Mouse (Mus musculus): Measurements from ENCODE around the gene Mbnl1. TPM values are rescaled to one million over a fixed set of nuclear protein-coding genes. Genes with fewer than 3 reads are reported as not detected.

The Mbnl1 gene
- polyA plus RNA-seq, 1 experiment, result 52.3 TPM

DNA sequence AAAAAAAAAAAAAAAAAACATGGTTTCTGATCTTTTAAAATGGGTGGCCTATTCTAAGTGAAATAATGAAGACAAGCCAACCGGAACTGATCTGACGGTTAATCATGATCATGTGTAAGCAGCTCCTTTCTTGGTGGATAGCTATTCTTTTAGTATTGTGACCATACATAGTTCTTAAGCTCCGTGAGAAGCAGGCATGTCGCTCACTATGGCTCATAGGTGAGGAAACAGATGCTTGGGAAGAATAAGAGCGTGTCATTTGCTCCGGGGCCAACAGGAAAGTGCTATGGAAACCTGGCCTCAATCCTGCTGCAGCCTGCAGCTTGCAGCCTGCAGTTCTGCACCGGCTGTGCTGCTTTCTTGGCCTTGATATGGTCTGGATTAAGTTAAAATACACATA, 40.7 kb downstream of the Mbnl1 start:
- TF ChIP-seq POLR2A (IDR thresholded peaks at IDR 0.05; ENCODE audit: low read depth, low read length) (no peak), CTCF (conservative IDR thresholded peaks at IDR 0.05; ENCODE audit: insufficient read depth, insufficient read length, low read depth, low read length) (no peak)
- DNase-seq, result no peak
- WGBS, result 35% methylated on average over 7 of the region's 7 CpGs
- no peak overlapping the region for H3K4me3 ChIP-seq (ENCODE audit: insufficient read depth, low read depth, low read length)
- no peak overlapping the region for H3K27ac ChIP-seq (ENCODE audit: insufficient read depth, low read depth, low read length)
- peaks cover 13% of the 10 kb centered on the region for H3K4me1 ChIP-seq (ENCODE audit: control insufficient read depth, insufficient read depth, low read length)
- no peaks in the 10 kb centered on the region for H3K27me3 ChIP-seq (replicated peaks; ENCODE audit: control insufficient read depth, insufficient read depth, low read length)
- no peaks in the 10 kb centered on the region for H3K36me3 ChIP-seq (ENCODE audit: control insufficient read depth, insufficient read depth, low read length)

DNA sequence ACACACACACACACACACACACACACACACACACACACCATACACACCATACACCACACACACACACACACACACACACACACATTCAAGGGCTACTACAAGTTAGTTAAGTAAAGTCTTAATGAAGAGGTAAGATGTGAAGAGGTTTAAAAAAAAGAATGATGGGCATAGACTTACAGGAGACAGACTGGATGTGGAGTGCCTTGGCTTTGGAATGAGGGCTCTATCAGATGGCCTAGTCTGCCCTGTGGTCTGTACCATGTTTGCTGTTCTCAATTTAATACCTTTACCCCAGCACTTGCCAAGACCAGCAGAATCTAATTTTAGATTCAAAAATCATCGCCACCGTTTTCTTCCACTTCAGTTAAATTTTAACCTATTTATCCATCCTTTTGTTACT, 41.1 kb downstream of the Mbnl1 start:
- 19% methylated on average over 2 of the region's 2 CpGs for WGBS

DNA sequence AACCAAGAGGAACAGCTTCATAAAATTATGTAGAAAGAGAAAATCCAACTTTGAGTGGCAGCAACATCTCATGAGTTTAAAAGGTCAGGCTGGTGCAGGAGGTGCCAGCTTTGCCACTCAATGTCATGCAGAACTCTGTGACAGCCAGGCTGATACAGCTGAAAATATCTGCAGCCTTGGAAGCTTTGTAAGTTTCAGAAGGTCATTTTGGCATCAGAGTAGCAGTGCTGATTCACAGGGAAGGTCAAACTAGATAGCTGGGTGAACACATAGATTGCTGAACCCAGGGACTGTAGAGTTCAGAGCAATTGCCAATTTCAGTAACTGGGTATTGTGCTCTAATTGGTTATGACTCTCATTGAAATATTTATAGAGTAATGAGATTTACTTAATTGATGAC, 42.8 kb downstream of the Mbnl1 start:
- no peak for DNase-seq
- H3K4me1 ChIP-seq (ENCODE audit: control insufficient read depth, insufficient read depth, low read length), result peaks cover 13% of the 10 kb centered on the region
- no peak overlapping the region for H3K4me3 ChIP-seq (ENCODE audit: insufficient read depth, low read depth, low read length)
- TF ChIP-seq POLR2A (IDR thresholded peaks at IDR 0.05; ENCODE audit: low read depth, low read length) (no peak), CTCF (conservative IDR thresholded peaks at IDR 0.05; ENCODE audit: insufficient read depth, insufficient read length, low read depth, low read length) (no peak)
- H3K36me3 ChIP-seq (ENCODE audit: control insufficient read depth, insufficient read depth, low read length), result no peaks in the 10 kb centered on the region
- no peaks in the 10 kb centered on the region for H3K27me3 ChIP-seq (replicated peaks; ENCODE audit: control insufficient read depth, insufficient read depth, low read length)
- H3K27ac ChIP-seq (ENCODE audit: insufficient read depth, low read depth, low read length), result no peak overlapping the region

More for the DNA sequence above, 41.1 kb downstream of the Mbnl1 start:
- H3K27ac ChIP-seq (ENCODE audit: insufficient read depth, low read depth, low read length), result no peak overlapping the region
- H3K4me3 ChIP-seq (ENCODE audit: insufficient read depth, low read depth, low read length), result no peak overlapping the region
- H3K36me3 ChIP-seq (ENCODE audit: control insufficient read depth, insufficient read depth, low read length), result no peaks in the 10 kb centered on the region
- DNase-seq, result no peak
- H3K27me3 ChIP-seq (replicated peaks; ENCODE audit: control insufficient read depth, insufficient read depth, low read length), result no peaks in the 10 kb centered on the region
- H3K4me1 ChIP-seq (ENCODE audit: control insufficient read depth, insufficient read depth, low read length), result peaks cover 13% of the 10 kb centered on the region
- TF ChIP-seq POLR2A (IDR thresholded peaks at IDR 0.05; ENCODE audit: low read depth, low read length) (no peak), CTCF (conservative IDR thresholded peaks at IDR 0.05; ENCODE audit: insufficient read depth, insufficient read length, low read depth, low read length) (no peak)

DNA sequence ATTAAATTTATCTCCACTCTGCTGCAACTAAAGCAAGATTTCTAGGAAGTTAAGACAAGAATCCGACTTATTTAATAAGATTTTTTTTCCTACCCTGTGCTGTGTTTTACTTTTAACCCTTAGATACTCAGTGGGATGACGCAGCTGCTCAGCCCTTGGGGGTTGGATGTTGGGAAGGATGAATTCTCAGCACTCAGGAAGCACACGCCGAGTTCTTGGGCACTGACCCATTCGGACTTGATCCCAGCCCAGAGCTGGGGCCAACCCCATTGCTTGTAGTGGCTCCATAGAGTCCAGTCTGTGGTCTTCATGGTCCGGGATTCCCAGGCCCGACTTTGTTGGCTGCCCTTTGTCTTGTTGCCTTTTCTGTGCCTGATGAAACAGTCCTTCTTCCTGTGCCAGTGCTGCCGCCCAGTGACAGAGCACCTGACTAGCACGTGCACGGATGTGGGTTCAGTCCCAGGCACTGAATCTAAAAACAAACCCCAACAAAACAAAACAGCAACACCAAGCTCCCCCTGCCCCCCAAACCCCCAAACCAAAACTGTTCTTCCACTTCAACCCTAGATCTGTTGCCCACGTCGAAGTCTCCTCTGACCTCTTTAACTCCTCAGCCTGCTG, 43.5 kb downstream of the Mbnl1 start:
- Histone ChIP-seq H3K36me3 (ENCODE audit: control insufficient read depth, insufficient read depth, low read length) (no peaks in the 10 kb centered on the region), H3K27me3 (replicated peaks; ENCODE audit: control insufficient read depth, insufficient read depth, low read length) (no peaks in the 10 kb centered on the region), H3K27ac (ENCODE audit: insufficient read depth, low read depth, low read length) (no peak overlapping the region; the same call in 1 of the 2 replicates), H3K4me3 (ENCODE audit: insufficient read depth, low read depth, low read length) (no peak overlapping the region), H3K4me1 (ENCODE audit: control insufficient read depth, insufficient read depth, low read length) (peaks cover 13% of the 10 kb centered on the region)
- peak; percentile 82 for DNase-seq
- TF ChIP-seq POLR2A (IDR thresholded peaks at IDR 0.05; ENCODE audit: low read depth, low read length), result no peak
- TF ChIP-seq CTCF (conservative IDR thresholded peaks at IDR 0.05; ENCODE audit: insufficient read depth, insufficient read length, low read depth, low read length), result peak; percentile 83
- 16% methylated on average over 12 of the region's 12 CpGs for WGBS

DNA sequence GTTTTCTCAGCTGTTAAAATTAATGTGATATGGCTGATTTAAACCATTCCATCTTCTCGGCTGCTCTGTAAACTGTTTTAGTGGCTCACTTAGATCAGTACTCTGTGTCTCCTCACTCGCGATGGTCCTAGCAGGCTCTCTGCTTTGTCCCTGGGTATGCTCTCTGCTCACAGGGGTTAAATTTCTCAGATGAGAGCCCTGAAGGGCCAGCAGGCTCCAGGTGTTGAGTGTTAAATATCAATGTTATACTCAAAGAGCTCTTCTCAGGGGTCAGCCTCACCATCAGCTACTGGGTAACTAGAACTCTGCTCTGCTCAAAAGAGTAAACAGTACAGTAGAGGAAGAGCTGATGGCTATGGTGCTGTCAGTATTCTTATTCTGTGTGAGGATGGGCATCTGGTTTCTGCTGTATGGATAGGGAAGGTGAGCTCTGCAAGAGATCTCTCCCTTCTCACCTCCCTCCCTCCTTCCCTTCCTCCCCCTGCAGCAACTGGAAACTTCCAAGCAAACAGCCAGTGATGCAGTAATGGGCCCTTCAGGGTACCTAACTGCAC, 44.7 kb downstream of the Mbnl1 start:
- Histone ChIP-seq H3K27me3 (replicated peaks; ENCODE audit: control insufficient read depth, insufficient read depth, low read length) (no peaks in the 10 kb centered on the region), H3K4me1 (ENCODE audit: control insufficient read depth, insufficient read depth, low read length) (peaks cover 11% of the 10 kb centered on the region), H3K4me3 (ENCODE audit: insufficient read depth, low read depth, low read length) (no peak overlapping the region), H3K27ac (ENCODE audit: insufficient read depth, low read depth, low read length) (no peak overlapping the region; the same call in 1 of the 2 replicates), H3K36me3 (ENCODE audit: control insufficient read depth, insufficient read depth, low read length) (no peaks in the 10 kb centered on the region)
- TF ChIP-seq CTCF (conservative IDR thresholded peaks at IDR 0.05; ENCODE audit: insufficient read depth, insufficient read length, low read depth, low read length) (no peak), POLR2A (IDR thresholded peaks at IDR 0.05; ENCODE audit: low read depth, low read length) (no peak)
- 57% methylated on average over 3 of the region's 3 CpGs for WGBS
- DNase-seq, result no peak

DNA sequence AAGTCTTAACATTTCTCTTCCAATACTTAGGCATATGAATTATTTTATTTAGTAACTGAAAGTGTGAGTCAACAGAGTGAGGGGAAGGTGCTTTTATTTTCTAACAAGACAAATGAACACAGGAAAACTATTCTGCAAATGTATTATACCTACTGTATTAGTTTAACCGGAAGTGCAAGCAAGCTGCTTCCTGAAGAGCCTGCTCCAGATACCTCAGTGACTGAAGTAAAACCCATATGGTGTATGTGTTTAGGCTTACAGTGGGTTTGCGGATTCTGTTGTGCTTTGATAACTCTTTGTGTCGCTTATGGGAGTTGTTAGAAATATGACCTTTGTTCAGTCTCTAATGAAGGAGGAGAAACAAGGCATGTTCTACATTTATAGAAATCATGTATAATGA, 46.7 kb downstream of the Mbnl1 start:
- no peak overlapping the region for H3K27ac ChIP-seq (ENCODE audit: insufficient read depth, low read depth, low read length)
- H3K4me3 ChIP-seq (ENCODE audit: insufficient read depth, low read depth, low read length), result no peak overlapping the region
- WGBS, result 64% methylated on average over 3 of the region's 3 CpGs
- no peaks in the 10 kb centered on the region for H3K36me3 ChIP-seq (ENCODE audit: control insufficient read depth, insufficient read depth, low read length)
- no peaks in the 10 kb centered on the region for H3K27me3 ChIP-seq (replicated peaks; ENCODE audit: control insufficient read depth, insufficient read depth, low read length)
- no peak for DNase-seq
- H3K4me1 ChIP-seq (ENCODE audit: control insufficient read depth, insufficient read depth, low read length), result peaks cover 7% of the 10 kb centered on the region; the same call in 1 of the 2 replicates
- TF ChIP-seq CTCF (conservative IDR thresholded peaks at IDR 0.05; ENCODE audit: insufficient read depth, insufficient read length, low read depth, low read length) (no peak), POLR2A (IDR thresholded peaks at IDR 0.05; ENCODE audit: low read depth, low read length) (no peak)

DNA sequence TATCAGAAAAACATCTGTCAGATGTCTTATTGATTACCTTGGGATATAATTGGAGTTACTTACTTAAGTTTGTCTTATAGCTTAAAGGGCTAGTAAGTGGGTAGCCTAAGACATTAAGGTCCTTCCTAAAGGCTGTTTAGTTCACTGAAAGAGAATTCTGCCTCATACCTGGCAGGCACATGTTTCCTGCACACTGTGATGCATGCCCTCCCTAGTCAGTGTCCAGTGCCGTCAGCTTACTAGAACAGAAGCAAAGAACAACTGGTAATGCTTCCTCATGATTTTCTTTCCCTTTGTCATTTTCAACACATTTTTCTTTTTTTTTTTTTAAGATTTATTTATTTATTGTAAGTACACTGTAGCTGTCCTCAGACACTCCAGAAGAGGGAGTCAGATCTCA, 51.5 kb downstream of the Mbnl1 start:
- H3K27me3 ChIP-seq (replicated peaks; ENCODE audit: control insufficient read depth, insufficient read depth, low read length), result no peaks in the 10 kb centered on the region
- TF ChIP-seq POLR2A (IDR thresholded peaks at IDR 0.05; ENCODE audit: low read depth, low read length) (no peak), CTCF (conservative IDR thresholded peaks at IDR 0.05; ENCODE audit: insufficient read depth, insufficient read length, low read depth, low read length) (no peak)
- 67% methylated on average over 1 of the region's 1 CpGs for WGBS
- no peaks in the 10 kb centered on the region for H3K36me3 ChIP-seq (ENCODE audit: control insufficient read depth, insufficient read depth, low read length)
- H3K4me3 ChIP-seq (ENCODE audit: insufficient read depth, low read depth, low read length), result no peak overlapping the region
- DNase-seq, result no peak
- no peak overlapping the region for H3K27ac ChIP-seq (ENCODE audit: insufficient read depth, low read depth, low read length)
- peaks cover 21% of the 10 kb centered on the region for H3K4me1 ChIP-seq (ENCODE audit: control insufficient read depth, insufficient read depth, low read length)
